In genomic region chr7:35723035-35723434, GRCm38 (mm10) we compare ENCODE assay signal across 27 mouse cellular contexts. TPM values are rescaled to one million over a fixed set of nuclear protein-coding genes. Genes with fewer than 3 reads are reported as not detected.
DNase-seq lines count a peak whose midpoint lies in the region; ATAC-seq and TF ChIP-seq lines count a peak whose summit lies in the region.
"Had no signal": no experiment of that assay in that cellular context is flagged by ENCODE, and none has a peak within 500 bp of the region (broad histone marks: within the 10 kb centered on the region; RNA-seq: fewer than 3 reads in every experiment).

No protein-coding gene starts in this region.

- H3K4me1 ChIP-seq in intestine, postnatal 0 days (replicated peaks; ENCODE audit: control insufficient read depth, insufficient read depth, low read length), result no peaks in the 10 kb centered on the region
- H3K4me1 ChIP-seq in intestine, embryonic 15.5 days (replicated peaks), result no peaks in the 10 kb centered on the region
- no peaks in the 10 kb centered on the region for H3K4me1 ChIP-seq in liver, postnatal 0 days (ENCODE audit: insufficient read depth)
- no peaks in the 10 kb centered on the region for H3K4me1 ChIP-seq in liver, embryonic 11.5 days (replicated peaks; ENCODE audit: control insufficient read depth, insufficient read depth, low read length)
- no peaks in the 10 kb centered on the region for H3K4me1 ChIP-seq in cortical plate, adult 2 months (ENCODE audit: control insufficient read depth, insufficient read depth, low read length)
- H3K4me1 ChIP-seq in forebrain, embryonic 16.5 days (replicated peaks; ENCODE audit: control insufficient read depth, insufficient read depth, low read length), result no peaks in the 10 kb centered on the region
- H3K4me1 ChIP-seq: forebrain, embryonic 13.5 days; heart, embryonic 12.5 days; hindbrain, embryonic 10.5 days; limb, embryonic 13.5 days; midbrain, embryonic 12.5 days; neural tube, embryonic 12.5 days had no signal

- no peak overlapping the region for H3K27ac ChIP-seq in intestine, postnatal 0 days (ENCODE audit: low read depth, low read length)
- H3K27ac ChIP-seq in intestine, embryonic 15.5 days, result no peak overlapping the region
- no peak overlapping the region for H3K27ac ChIP-seq in liver, postnatal 0 days (ENCODE audit: low read depth)
- no peak overlapping the region for H3K27ac ChIP-seq in liver, embryonic 11.5 days (ENCODE audit: low read depth, low read length)
- no peak overlapping the region for H3K27ac ChIP-seq in cortical plate, adult 2 months (ENCODE audit: insufficient read depth, low read length)
- no peak overlapping the region for H3K27ac ChIP-seq in forebrain, embryonic 16.5 days (ENCODE audit: low read length)
- H3K27ac ChIP-seq: forebrain, embryonic 13.5 days; hindbrain, embryonic 10.5 days; kidney, postnatal 0 days; limb, embryonic 13.5 days; midbrain, embryonic 12.5 days; neural tube, embryonic 12.5 days had no signal

- H3K4me3 ChIP-seq in intestine, postnatal 0 days (ENCODE audit: low read depth, low read length), result no peak overlapping the region
- H3K4me3 ChIP-seq in intestine, embryonic 15.5 days (replicated peaks), result no peak overlapping the region
- no peak overlapping the region for H3K4me3 ChIP-seq in liver, postnatal 0 days (ENCODE audit: low read depth, low read length)
- no peak overlapping the region for H3K4me3 ChIP-seq in liver, embryonic 11.5 days (ENCODE audit: low read depth, low read length)
- no peak overlapping the region for H3K4me3 ChIP-seq in cortical plate, adult 2 months (ENCODE audit: insufficient read depth, low read length)
- no peak overlapping the region for H3K4me3 ChIP-seq in forebrain, embryonic 16.5 days (replicated peaks; ENCODE audit: low read length)
- H3K4me3 ChIP-seq: forebrain, embryonic 13.5 days; heart, embryonic 12.5 days; hindbrain, embryonic 10.5 days; limb, embryonic 13.5 days; midbrain, embryonic 12.5 days; neural tube, embryonic 12.5 days had no signal

- H3K4me2 ChIP-seq in intestine, postnatal 0 days (replicated peaks; ENCODE audit: low read depth), result no peak overlapping the region
- no peak overlapping the region for H3K4me2 ChIP-seq in intestine, embryonic 15.5 days (replicated peaks)
- H3K4me2 ChIP-seq in liver, postnatal 0 days (ENCODE audit: low read depth, low read length), result no peak overlapping the region
- H3K4me2 ChIP-seq in liver, embryonic 11.5 days, result no peak overlapping the region
- H3K4me2 ChIP-seq in forebrain, embryonic 16.5 days (ENCODE audit: low read length), result no peak overlapping the region
- H3K4me2 ChIP-seq: forebrain, embryonic 13.5 days; heart, embryonic 12.5 days; limb, embryonic 13.5 days; midbrain, embryonic 12.5 days; neural tube, embryonic 12.5 days had no signal

- no peak overlapping the region for H3K9ac ChIP-seq in intestine, postnatal 0 days (ENCODE audit: low read depth, low read length)
- H3K9ac ChIP-seq in intestine, embryonic 15.5 days, result no peak overlapping the region
- H3K9ac ChIP-seq in liver, postnatal 0 days (replicated peaks), result no peak overlapping the region
- H3K9ac ChIP-seq in liver, embryonic 11.5 days (ENCODE audit: low read depth, low read length), result no peak overlapping the region
- H3K9ac ChIP-seq in forebrain, embryonic 16.5 days (replicated peaks; ENCODE audit: low read depth, low read length), result no peak overlapping the region
- H3K9ac ChIP-seq: forebrain, embryonic 13.5 days; heart, embryonic 12.5 days; limb, embryonic 13.5 days; midbrain, embryonic 12.5 days; neural tube, embryonic 12.5 days had no signal

- peaks cover 14% of the 10 kb centered on the region; the same call in 1 of the 2 replicates for H3K36me3 ChIP-seq in intestine, postnatal 0 days (ENCODE audit: control insufficient read depth, insufficient read depth)
- H3K36me3 ChIP-seq in intestine, embryonic 15.5 days, result no peaks in the 10 kb centered on the region
- H3K36me3 ChIP-seq in liver, postnatal 0 days (replicated peaks; ENCODE audit: insufficient read depth, low read length), result peaks cover 15% of the 10 kb centered on the region; the same call in 1 of the 2 replicates
- H3K36me3 ChIP-seq in liver, embryonic 11.5 days (ENCODE audit: control insufficient read depth, insufficient read depth, low read length), result peaks cover 12% of the 10 kb centered on the region; the same call in 1 of the 2 replicates
- H3K36me3 ChIP-seq in forebrain, embryonic 16.5 days (ENCODE audit: control insufficient read depth, insufficient read depth), result peaks cover 18% of the 10 kb centered on the region

- no peak for DNase-seq in liver, postnatal 0 days
- DNase-seq in liver, embryonic 11.5 days (ENCODE audit: low spot score), result no peak
- DNase-seq in NIH3T3 (ENCODE audit: low read depth), result peak; percentile 19
- DNase-seq in layer of hippocampus, postnatal 36 days, result no peak
- DNase-seq: adrenal gland, adult 2 months; cerebellum, adult 2 months; cerebellum, postnatal 25 days; gastrocnemius, postnatal 10 days; heart, postnatal 10 days; lung, adult 18-20 months; right cerebral cortex, postnatal 4 days; thymus, adult 2 months; thymus, postnatal 4 days had no signal

- ATAC-seq in intestine, postnatal 0 days, result no peak
- no peak for ATAC-seq in intestine, embryonic 15.5 days
- no peak for ATAC-seq in liver, postnatal 0 days
- no peak for ATAC-seq in liver, embryonic 11.5 days (replicated peaks; ENCODE audit: low FRiP score)
- no peak for ATAC-seq in forebrain, embryonic 16.5 days
- ATAC-seq: CD4-positive, CD25-positive, alpha-beta regulatory T cell, adult 4 months; forebrain, embryonic 13.5 days; hindbrain, embryonic 16.5 days; intestine, embryonic 16.5 days had no signal

- WGBS in intestine, postnatal 0 days, result 94% methylated on average over 2 of the region's 2 CpGs
- 88% methylated on average over 2 of the region's 2 CpGs for WGBS in intestine, embryonic 15.5 days
- 80% methylated on average over 2 of the region's 2 CpGs for WGBS in liver, postnatal 0 days (ENCODE audit: insufficient replicate concordance)
- WGBS in liver, embryonic 11.5 days, result 91% methylated on average over 2 of the region's 2 CpGs
- 94% methylated on average over 2 of the region's 2 CpGs for WGBS in forebrain, embryonic 16.5 days

- TF ChIP-seq CTCF in intestine, postnatal 0 days (IDR thresholded peaks at IDR 0.05; ENCODE audit: low read depth), result peak; percentile 29; the same call in 1 of the 2 replicates
- TF ChIP-seq CTCF in liver, postnatal 0 days (IDR thresholded peaks at IDR 0.05; ENCODE audit: low read depth), result peak; percentile 23
- TF ChIP-seq CTCF in cortical plate, adult 2 months (IDR thresholded peaks at IDR 0.05; ENCODE audit: extremely low read depth, insufficient read depth, low read length), result 0 out of 2 replicates have a peak, but pooled peaks have one; percentile 6

- TF ChIP-seq POLR2A in cortical plate, adult 2 months (IDR thresholded peaks at IDR 0.05; ENCODE audit: extremely low read depth, insufficient read depth, low read length), result no peak

- TF ChIP-seq EP300 in liver, postnatal 0 days (IDR thresholded peaks at IDR 0.05; ENCODE audit: low read depth), result no peak

- H3K27me3 ChIP-seq in intestine, postnatal 0 days (replicated peaks; ENCODE audit: control insufficient read depth, insufficient read depth, low read length), result no peaks in the 10 kb centered on the region
- H3K27me3 ChIP-seq in intestine, embryonic 15.5 days (replicated peaks), result no peaks in the 10 kb centered on the region
- H3K27me3 ChIP-seq in liver, postnatal 0 days (ENCODE audit: insufficient read depth, low read length), result no peaks in the 10 kb centered on the region
- H3K27me3 ChIP-seq in liver, embryonic 11.5 days (replicated peaks; ENCODE audit: control insufficient read depth, insufficient read depth, low read length), result no peaks in the 10 kb centered on the region
- H3K27me3 ChIP-seq in forebrain, embryonic 16.5 days (replicated peaks; ENCODE audit: control insufficient read depth, insufficient read depth, low read length), result no peaks in the 10 kb centered on the region
- H3K27me3 ChIP-seq: forebrain, embryonic 13.5 days; heart, embryonic 12.5 days; limb, embryonic 13.5 days; midbrain, embryonic 12.5 days; neural tube, embryonic 12.5 days had no signal

- H3K9me3 ChIP-seq in intestine, postnatal 0 days (ENCODE audit: control insufficient read depth), result no peaks in the 10 kb centered on the region
- no peaks in the 10 kb centered on the region for H3K9me3 ChIP-seq in intestine, embryonic 15.5 days
- H3K9me3 ChIP-seq in liver, postnatal 0 days (ENCODE audit: low read length), result no peaks in the 10 kb centered on the region
- H3K9me3 ChIP-seq in liver, embryonic 11.5 days (ENCODE audit: control insufficient read depth, low read length), result no peaks in the 10 kb centered on the region
- H3K9me3 ChIP-seq in forebrain, embryonic 16.5 days (ENCODE audit: control insufficient read depth, low read length), result no peaks in the 10 kb centered on the region; the same call in 1 of the 2 replicates
- H3K9me3 ChIP-seq: forebrain, embryonic 13.5 days; limb, embryonic 13.5 days; midbrain, embryonic 12.5 days; neural tube, embryonic 12.5 days had no signal

RNA-seq across cellular contexts. Expression of gene Dpy19l3, which starts 31.2 kb away (rescaled TPM):
- 4.7 and 7.2 TPM in 2 replicates for polyA plus RNA-seq in intestine, postnatal 0 days (2015; fragmentation: Nextera tagmentation; extraction: Ambion mirVana)
- 15.6 and 17.5 TPM in 2 replicates for polyA plus RNA-seq in intestine, embryonic 15.5 days (2015; fragmentation: Nextera tagmentation; extraction: Ambion mirVana)
- 6.0 and 8.1 TPM in 2 replicates for polyA plus RNA-seq in liver, postnatal 0 days (2015; fragmentation: Nextera tagmentation; extraction: Ambion mirVana)
- 17.1 and 22.9 TPM in 2 replicates for polyA plus RNA-seq in liver, embryonic 11.5 days (2014; fragmentation: Nextera tagmentation; extraction: Ambion mirVana)
- 20.8 and 21.3 TPM in 2 replicates for polyA plus RNA-seq in cortical plate, adult 2 months (2012; rRNA removed)
- polyA plus RNA-seq in forebrain, embryonic 16.5 days (2015; fragmentation: Nextera tagmentation; extraction: Ambion mirVana), result 45.0 and 56.0 TPM in 2 replicates
- 100 to 1,000 TPM in 1 of 2 experiments, 10 to 100 TPM in 1; 93.5 to 103 TPM for total RNA-seq in layer of hippocampus, postnatal 36 days (2021)
